Mouse (Mus musculus): Measurements from ENCODE around the gene Lemd2. TPM values are rescaled to one million over a fixed set of nuclear protein-coding genes. Genes with fewer than 3 reads are reported as not detected.

Lemd2 gene
- total and polyA plus RNA-seq, 3 experiments = 46.8 to 59.7 TPM; not detected in 1

GRCm38 (mm10) chr17:27140262-27140661 is 64.0 kb downstream of the Lemd2 start:
- Histone ChIP-seq H3K79me2 (ENCODE audit: control insufficient read depth, insufficient read depth, low read length, poor library complexity) (no peaks in the 10 kb centered on the region), H3K27me3 (ENCODE audit: control insufficient read depth in 1 of 2, insufficient read depth in 2 of 2, low read length in 2 of 2) (peaks cover 0 to 2% of the 10 kb centered on the region in 2 experiments; a peak in 2 of 4 replicates), H3K4me3 (ENCODE audit: control insufficient read depth in 1 of 2, insufficient read depth in 1 of 2, low read depth in 2 of 2, low read length in 2 of 2) (no peak overlapping the region), H3K27ac (ENCODE audit: control insufficient read depth, low read depth, low read length) (no peak overlapping the region), H3K4me1 (ENCODE audit: control insufficient read depth in 1 of 2, insufficient read depth in 2 of 2, low read length in 2 of 2) (no peaks in the 10 kb centered on the region), H3K36me3 (ENCODE audit: control insufficient read depth in 1 of 2, insufficient read depth in 2 of 2, low read length in 2 of 2) (no peaks in the 10 kb centered on the region), H3K9me3 (replicated peaks; ENCODE audit: insufficient read depth, low read length) (no peaks in the 10 kb centered on the region), H3K9ac (ENCODE audit: control insufficient read depth, low read depth, low read length, poor library complexity, severe bottlenecking) (no peak overlapping the region)
- no peak for DNase-seq (ENCODE audit: low read depth, low spot score)
- TF ChIP-seq MAZ (IDR thresholded peaks at IDR 0.05; ENCODE audit: low read depth, low read length) = no peak
- TF ChIP-seq NELFE (IDR thresholded peaks at IDR 0.05; ENCODE audit: low read depth, low read length) = no peak
- no peak for TF ChIP-seq CTCF (IDR thresholded peaks at IDR 0.05 in 2 of 3, conservative IDR thresholded peaks at IDR 0.05 in 1 of 3; ENCODE audit: control insufficient read depth in 1 of 3, insufficient read depth in 1 of 3, low read depth in 2 of 3, low read length in 3 of 3, poor library complexity in 1 of 3, severe bottlenecking in 1 of 3)
- TF ChIP-seq BHLHE40 (IDR thresholded peaks at IDR 0.05; ENCODE audit: borderline replicate concordance, low read depth, low read length) = no peak

Other genes with a start within 250 kb of the Lemd2 start
- gene Zbtb9, start 231.3 kb downstream of the Lemd2 start, total RNA-seq (2012; rRNA removed) = 10.9 and 13.4 TPM in 2 replicates
- gene Zbtb9, start 231.3 kb downstream of the Lemd2 start, polyA plus RNA-seq (2012; ENCODE audit: insufficient read depth in 1 of 2, insufficient read length in 2 of 2, low read depth in 1 of 2, low replicate concordance in 2 of 2, missing spikeins in 1 of 2) = 10 to 100 TPM in 1 of 2 experiments, not detected in 1; 10.7 TPM
- 66.8 and 75.4 TPM in 2 replicates for gene Bak1, start 175.5 kb downstream of the Lemd2 start, total RNA-seq (2012; rRNA removed)
- 100 to 1,000 TPM in 1 of 2 experiments, not detected in 1; 150 TPM for gene Bak1, start 175.5 kb downstream of the Lemd2 start, polyA plus RNA-seq (2012; ENCODE audit: insufficient read depth in 1 of 2, insufficient read length in 2 of 2, low read depth in 1 of 2, low replicate concordance in 2 of 2, missing spikeins in 1 of 2)
- gene Itpr3, start 147.2 kb downstream of the Lemd2 start, total RNA-seq (2012; rRNA removed) = 7.3 and 9.7 TPM in 2 replicates
- 10 to 100 TPM in 1 of 2 experiments, not detected in 1; 11.4 TPM for gene Itpr3, start 147.2 kb downstream of the Lemd2 start, polyA plus RNA-seq (2012; ENCODE audit: insufficient read depth in 1 of 2, insufficient read length in 2 of 2, low read depth in 1 of 2, low replicate concordance in 2 of 2, missing spikeins in 1 of 2)
- 270 and 329 TPM in 2 replicates for gene Uqcc2, start 70.6 kb downstream of the Lemd2 start, total RNA-seq (2012; rRNA removed)
- gene Uqcc2, start 70.6 kb downstream of the Lemd2 start, polyA plus RNA-seq (2012; ENCODE audit: insufficient read depth in 1 of 2, insufficient read length in 2 of 2, low read depth in 1 of 2, low replicate concordance in 2 of 2, missing spikeins in 1 of 2) = 100 to 1,000 TPM in 1 of 2 experiments, not detected in 1; 176 TPM
- gene Ip6k3, start 36.7 kb downstream of the Lemd2 start, total RNA-seq (2012; rRNA removed) = not detected in 2 replicates
- gene Ip6k3, start 36.7 kb downstream of the Lemd2 start, polyA plus RNA-seq (2012; ENCODE audit: insufficient read depth in 1 of 2, insufficient read length in 2 of 2, low read depth in 1 of 2, low replicate concordance in 2 of 2, missing spikeins in 1 of 2) = not detected